Mouse (Mus musculus) myocyte (in vitro differentiated cells): ENCODE results near the gene Rps19bp1. TPM values are rescaled to one million over a fixed set of nuclear protein-coding genes. Genes with fewer than 3 reads are reported as not detected.

Source experiments
- H3K27me3 ChIP-seq: one replicate; pipeline ENCODE4 v1.6.1; 2011; ENCODE audit not compliant: control insufficient read depth, insufficient read depth, insufficient read length
- H3K36me3 ChIP-seq: one replicate; pipeline ENCODE4 v1.6.1; 2011; ENCODE audit not compliant: control insufficient read depth, insufficient read depth
- H3K4me2 ChIP-seq: one replicate; pipeline ENCODE4 v1.6.1; 2011; ENCODE audit warnings: low read depth, control low read depth
- H3K4me3 ChIP-seq: one replicate; pipeline ENCODE4 v1.5.1; 2011; ENCODE audit warnings: mild to moderate bottlenecking, control low read depth, moderate library complexity
- H3K79me2 ChIP-seq: one replicate; pipeline ENCODE4 v1.6.1; 2011; ENCODE audit not compliant: control insufficient read depth, insufficient read depth
- H3ac ChIP-seq: one replicate; pipeline ENCODE4 v1.6.1; 2011; ENCODE audit not compliant: control insufficient read depth, insufficient read length
- CEBPB ChIP-seq: IDR thresholded peaks from 2 replicates; pipeline ENCODE4 v1.6.1; 2011; ENCODE audit warnings: mild to moderate bottlenecking, moderate library complexity; ENCODE audit not compliant: poor library complexity, insufficient read depth, severe bottlenecking
- E2F4 ChIP-seq: IDR thresholded peaks from one replicate; pipeline ENCODE4 v1.6.1; 2011; ENCODE audit warnings: mild to moderate bottlenecking, control low read depth, moderate library complexity; ENCODE audit not compliant: insufficient read depth
- MAX ChIP-seq: IDR thresholded peaks from one replicate; pipeline ENCODE4 v1.6.1; 2011; ENCODE audit warnings: low read depth, mild to moderate bottlenecking, control low read depth
- MYOD1 ChIP-seq, 3 experiments: IDR thresholded peaks; one replicate each; pipeline ENCODE4 v1.6.1; 2011; ENCODE audit warnings: control low read depth in 2 of 3, low read depth in 2 of 3, mild to moderate bottlenecking in 2 of 3, moderate library complexity in 1 of 3; ENCODE audit not compliant: insufficient read length in 2 of 3, control insufficient read depth in 1 of 3
- MYOG ChIP-seq, 3 experiments: IDR thresholded peaks; one replicate each; pipeline ENCODE4 v1.6.1; 2011; ENCODE audit warnings: control low read depth in 2 of 3, low read depth in 2 of 3, mild to moderate bottlenecking in 2 of 3; ENCODE audit not compliant: insufficient read length in 2 of 3, control insufficient read depth in 1 of 3, insufficient read depth in 1 of 3
- POLR2A ChIP-seq: IDR thresholded peaks from one replicate; pipeline ENCODE4 v1.6.1; 2011; ENCODE audit warnings: low read depth, mild to moderate bottlenecking, control low read depth, moderate library complexity; ENCODE audit not compliant: insufficient read length
- POLR2AphosphoS2 ChIP-seq: IDR thresholded peaks from one replicate; pipeline ENCODE4 v1.6.1; 2011; ENCODE audit warnings: low read depth, control low read depth; ENCODE audit not compliant: insufficient read length
- REST ChIP-seq: IDR thresholded peaks from one replicate; pipeline ENCODE4 v1.6.1; 2011; ENCODE audit warnings: mild to moderate bottlenecking, control low read depth, moderate library complexity; ENCODE audit not compliant: insufficient read depth, insufficient read length
- SRF ChIP-seq: IDR thresholded peaks from one replicate; pipeline ENCODE4 v1.6.1; 2011; ENCODE audit warnings: low read depth; ENCODE audit not compliant: control insufficient read depth, insufficient read length
- TCF12 ChIP-seq: IDR thresholded peaks from one replicate; pipeline ENCODE4 v1.6.1; 2011; ENCODE audit warnings: mild to moderate bottlenecking, control low read depth; ENCODE audit not compliant: poor library complexity, insufficient read depth, severe bottlenecking
- TCF3 ChIP-seq: IDR thresholded peaks from one replicate; pipeline ENCODE4 v1.6.1; 2011; ENCODE audit warnings: low read depth, control low read depth; ENCODE audit not compliant: insufficient read length
- USF1 ChIP-seq: IDR thresholded peaks from one replicate; pipeline ENCODE4 v1.6.1; 2011; ENCODE audit warnings: low read depth, mild to moderate bottlenecking, control low read depth, moderate library complexity
- polyA plus RNA-seq: library from polyadenylated mRNA; unstranded; fragments of >200 nt; fragmentation: generic; extraction: Trizol; gene quantifications from one replicate; pipeline ENCODE4 v1.2.1, GENCODE M21; 2012; ENCODE audit warnings: missing spikeins

The Rps19bp1 gene
- polyA plus RNA-seq, 1 experiment, result 144 TPM

- Histone ChIP-seq H3K4me2 (no peak overlapping the region), H3K36me3 (no peaks in the 10 kb centered on the region), H3K27me3 (no peaks in the 10 kb centered on the region), H3K4me3 (no peak overlapping the region), H3K79me2 (no peaks in the 10 kb centered on the region), H3ac (no peak overlapping the region)
- TF ChIP-seq E2F4 (no peak), USF1 (no peak), TCF12 (no peak), MAX (no peak), SRF (no peak), MYOD1 (IDR thresholded peaks at IDR 0.05; ENCODE audit: control insufficient read depth in 1 of 3, insufficient read length in 2 of 3, low read depth in 2 of 3) (no peak)
These were observed 38.3 kb downstream of the Rps19bp1 start for GRCm38 (mm10) chr15:80225796-80226195.

GRCm38 (mm10) chr15:80225208-80225607 lies 38.9 kb downstream of the Rps19bp1 start:
- no peak overlapping the region for H3K4me2 ChIP-seq
- H3K36me3 ChIP-seq, result no peaks in the 10 kb centered on the region
- no peak overlapping the region for H3ac ChIP-seq
- no peaks in the 10 kb centered on the region for H3K79me2 ChIP-seq
- no peaks in the 10 kb centered on the region for H3K27me3 ChIP-seq
- no peak overlapping the region for H3K4me3 ChIP-seq
- TF ChIP-seq USF1 (no peak), MYOG (IDR thresholded peaks at IDR 0.05; ENCODE audit: control insufficient read depth in 1 of 3, insufficient read depth in 1 of 3, insufficient read length in 2 of 3, low read depth in 2 of 3) (no peak), TCF12 (no peak), MAX (no peak), SRF (no peak), CEBPB (no peak), POLR2AphosphoS2 (no peak), TCF3 (no peak), E2F4 (no peak), REST (no peak), MYOD1 (IDR thresholded peaks at IDR 0.05; ENCODE audit: control insufficient read depth in 1 of 3, insufficient read length in 2 of 3, low read depth in 2 of 3) (no peak), POLR2A (no peak)

GRCm38 (mm10) chr15:80223751-80224150 lies 40.4 kb downstream of the Rps19bp1 start:
- TF ChIP-seq POLR2AphosphoS2, result no peak
- no peak for TF ChIP-seq REST
- no peak for TF ChIP-seq E2F4
- no peak for TF ChIP-seq MYOG (IDR thresholded peaks at IDR 0.05; ENCODE audit: control insufficient read depth in 1 of 3, insufficient read depth in 1 of 3, insufficient read length in 2 of 3, low read depth in 2 of 3)
- TF ChIP-seq MAX, result no peak
- no peak for TF ChIP-seq POLR2A
- no peak for TF ChIP-seq SRF
- no peak for TF ChIP-seq MYOD1 (IDR thresholded peaks at IDR 0.05; ENCODE audit: control insufficient read depth in 1 of 3, insufficient read length in 2 of 3, low read depth in 2 of 3)
- no peak for TF ChIP-seq TCF12
- TF ChIP-seq USF1, result no peak
- no peak for TF ChIP-seq CEBPB
- TF ChIP-seq TCF3, result no peak
- Histone ChIP-seq H3ac (no peak overlapping the region), H3K4me2 (no peak overlapping the region), H3K79me2 (no peaks in the 10 kb centered on the region), H3K4me3 (no peak overlapping the region), H3K27me3 (no peaks in the 10 kb centered on the region), H3K36me3 (no peaks in the 10 kb centered on the region)

GRCm38 (mm10) chr15:80221031-80221430 lies 43.1 kb downstream of the Rps19bp1 start:
- Histone ChIP-seq H3K36me3 (no peaks in the 10 kb centered on the region), H3K4me3 (no peak overlapping the region), H3K79me2 (no peaks in the 10 kb centered on the region), H3ac (no peak overlapping the region), H3K27me3 (no peaks in the 10 kb centered on the region), H3K4me2 (no peak overlapping the region)
- no peak for TF ChIP-seq MAX
- TF ChIP-seq MYOD1 (IDR thresholded peaks at IDR 0.05; ENCODE audit: control insufficient read depth in 1 of 3, insufficient read length in 2 of 3, low read depth in 2 of 3), result no peak
- TF ChIP-seq REST, result no peak
- TF ChIP-seq E2F4, result no peak
- no peak for TF ChIP-seq POLR2AphosphoS2

GRCm38 (mm10) chr15:80219705-80220657 lies 44.1 kb downstream of the Rps19bp1 start:
- Histone ChIP-seq H3ac (no peak overlapping the region), H3K79me2 (no peaks in the 10 kb centered on the region), H3K27me3 (no peaks in the 10 kb centered on the region), H3K4me3 (peak overlapping the region; percentile 3), H3K4me2 (peak overlapping the region; percentile 73), H3K36me3 (no peaks in the 10 kb centered on the region)
- TF ChIP-seq USF1, result peak; percentile 75
- TF ChIP-seq SRF, result no peak
- 0 out of 2 replicates have a peak, but pooled peaks have one; percentile 35 for TF ChIP-seq CEBPB
